Comparison of ENCODE assay signal across 8 mouse cellular contexts in the genomic region with DNA sequence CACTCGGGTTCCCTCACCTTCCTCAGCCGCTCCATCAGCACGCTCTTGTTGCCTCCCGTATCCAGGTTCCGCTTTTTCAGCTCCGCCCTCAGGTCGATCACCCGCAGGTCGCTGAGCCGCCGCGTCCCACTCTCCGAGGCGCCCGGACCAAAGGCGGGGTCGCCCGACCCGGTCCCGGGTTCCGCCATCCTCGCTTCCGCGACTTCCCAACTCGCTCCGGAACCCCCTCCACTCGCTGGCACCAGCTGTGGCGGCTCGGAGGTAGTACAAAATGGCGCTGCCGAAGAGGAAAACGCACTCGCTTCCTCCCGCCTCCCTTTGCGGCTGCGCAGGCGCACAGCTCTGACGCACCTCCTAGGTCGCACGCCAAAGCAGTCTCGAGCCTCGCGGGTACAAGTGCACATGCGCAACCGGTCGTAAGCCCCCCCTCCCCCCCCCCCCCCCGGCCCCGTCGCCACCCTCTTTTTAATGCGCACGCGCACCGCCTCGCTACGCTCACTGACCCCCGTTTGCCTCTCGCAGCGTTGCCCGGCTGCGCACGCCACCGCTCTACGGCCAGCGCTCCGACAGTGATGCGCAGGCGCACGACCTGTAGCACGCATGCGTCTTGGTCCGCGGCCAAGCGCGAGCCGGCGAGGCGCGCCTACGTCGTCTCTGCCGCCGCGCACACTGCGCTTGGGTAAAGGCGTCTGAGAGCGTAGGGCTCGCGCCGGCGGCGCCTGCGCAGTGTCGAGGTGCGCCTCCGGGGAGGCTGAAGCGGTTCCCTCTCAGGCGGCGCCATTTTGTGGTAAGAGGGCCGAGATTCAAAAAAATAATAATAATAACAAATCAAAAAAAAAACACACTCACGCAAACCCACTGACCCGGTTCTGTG. TPM values are rescaled to one million over a fixed set of nuclear protein-coding genes. Genes with fewer than 3 reads are reported as not detected.
A peak's percentile ranks its signal among the peaks of the same experiment; 100 is the strongest.
DNase-seq lines count a peak whose midpoint lies in the region; ATAC-seq and TF ChIP-seq lines count a peak whose summit lies in the region.

A gene (minus strand): TSS at position 329 of the 874 bp plus-strand sequence.
A gene (plus strand): TSS at position 569 of the 874 bp plus-strand sequence.

- peak within 1 kb of the TSS; percentile 85 for H3K4me3 ChIP-seq in hindbrain, embryonic 13.5 days

- CTCF ChIA-PET in Patski (lab: Charles Lee): no interaction called here

- ATAC-seq in Patski: peak; percentile 79
- peak; percentile 96 for ATAC-seq in hindbrain, embryonic 13.5 days (ENCODE audit: low FRiP score)

- peaks cover 61% of the 10 kb centered on the region for H3K36me3 ChIP-seq in hindbrain, embryonic 13.5 days

- peak within 1 kb of the TSS; percentile 93 for H3K9ac ChIP-seq in hindbrain, embryonic 13.5 days

- peaks cover 67% of the 10 kb centered on the region for H3K4me1 ChIP-seq in hindbrain, embryonic 13.5 days (replicated peaks)

- no peaks in the 10 kb centered on the region for H3K9me3 ChIP-seq in hindbrain, embryonic 13.5 days

- H3K27ac ChIP-seq in hindbrain, embryonic 13.5 days: peak within 1 kb of the TSS; percentile 96

- DNase-seq in Patski (ENCODE audit: low read depth, low spot score): peak; percentile 93
- DNase-seq in cerebellum, postnatal 14 days: peak; percentile 99 to 100
- peak; percentile 99 for DNase-seq in frontal cortex, postnatal 14 days (ENCODE audit: low spot score in 2 of 2)
- peak; percentile 98 for DNase-seq in layer of hippocampus, postnatal 25 days (ENCODE audit: extremely low spot score in 1 of 2, low spot score in 1 of 2)
- DNase-seq in lung, postnatal 25 days (ENCODE audit: low spot score): peak; percentile 99
- peak; percentile 99 for DNase-seq in retina, embryonic 14.5 days (ENCODE audit: low spot score)
- peak; percentile 99 for DNase-seq in thymus, postnatal 4 days

- in situ Hi-C loops in Patski (cut with MboI; ENCODE audit: low pct_unique_long_range_greater_than_20kb): no loop called here

- no peaks in the 10 kb centered on the region for H3K27me3 ChIP-seq in Patski
- H3K27me3 ChIP-seq in hindbrain, embryonic 13.5 days: no peaks in the 10 kb centered on the region

- 0% methylated on average over 93 of the region's 101 CpGs for WGBS in hindbrain, embryonic 13.5 days

- POLR2A ChIA-PET in Patski (lab: Charles Lee): interaction anchor here (0.7 to 2.8 kb wide), 4 partner anchors 10 to 280 kb away, joined by 3 to 10 read pairs (median 4); no protein-coding TSS in a partner anchor

- no peak for TF ChIP-seq CTCF in Patski (IDR thresholded peaks at IDR 0.05)

- peak within 1 kb of the TSS; percentile 97 for H3K4me2 ChIP-seq in hindbrain, embryonic 13.5 days

RNA-seq across cellular contexts. Expression of the first gene that starts in this region (rescaled TPM):
- 127 TPM for polyA plus RNA-seq in Patski (2021)
- polyA plus RNA-seq in hindbrain, embryonic 13.5 days (2015; fragmentation: Nextera tagmentation; extraction: Ambion mirVana): 76.1 and 76.2 TPM in 2 replicates
- total RNA-seq in layer of hippocampus, postnatal 25 days (2021): 100 to 1,000 TPM in 1 of 2 experiments, 10 to 100 TPM in 1; 87.9 to 144 TPM

RNA-seq across cellular contexts. Expression of the second gene that starts in this region (rescaled TPM):
- polyA plus RNA-seq in Patski (2021): 159 TPM
- 105 and 113 TPM in 2 replicates for polyA plus RNA-seq in hindbrain, embryonic 13.5 days (2015; fragmentation: Nextera tagmentation; extraction: Ambion mirVana)
- 100 to 1,000 TPM; 148 to 163 TPM for total RNA-seq in layer of hippocampus, postnatal 25 days (2021)

Comparison
In these comparisons a context has a peak if more than half of its experiments do, and no peak if none do; other contexts are left out.
1. Peak in every context shown above with its lines: DNase-seq, ATAC-seq, H3K4me3 ChIP-seq and H3K27ac ChIP-seq.